Mouse (Mus musculus): ENCODE results near the gene Tbc1d7.

Tbc1d7 gene

GRCm38 (mm10) chr13:43171020-43171710 lies at the start of gene Tbc1d7:
TSS of gene Tbc1d7 (minus strand) at chr13:43171501.
- DNase-seq, result peak; percentile 98

- DNase-seq, result no peak
Measured at GRCm38 (mm10) chr13:43220635-43221034, 49.3 kb upstream of the Tbc1d7 start.

GRCm38 (mm10) chr13:43218764-43219163 lies 47.5 kb upstream of the Tbc1d7 start:
- no peak for DNase-seq

GRCm38 (mm10) chr13:43218284-43218683 lies 47.0 kb upstream of the Tbc1d7 start:
- no peak for DNase-seq

- no peak for DNase-seq
Measured at GRCm38 (mm10) chr13:43217686-43218085, 46.4 kb upstream of the Tbc1d7 start.

- DNase-seq, result no peak
Measured at GRCm38 (mm10) chr13:43217059-43217458, 45.8 kb upstream of the Tbc1d7 start.

- DNase-seq, result no peak
Measured at GRCm38 (mm10) chr13:43215994-43216706, 44.8 kb upstream of the Tbc1d7 start.

- DNase-seq, result peak; percentile 34
Measured at GRCm38 (mm10) chr13:43215144-43215993, 44.1 kb upstream of the Tbc1d7 start.

- DNase-seq, result no peak
Measured at GRCm38 (mm10) chr13:43212338-43212737, 41.0 kb upstream of the Tbc1d7 start.

- DNase-seq, result no peak
Measured at GRCm38 (mm10) chr13:43210956-43211355, 39.7 kb upstream of the Tbc1d7 start.

- DNase-seq, result no peak
Measured at GRCm38 (mm10) chr13:43209560-43209959, 38.3 kb upstream of the Tbc1d7 start.

GRCm38 (mm10) chr13:43208914-43209439 lies 37.7 kb upstream of the Tbc1d7 start:
- peak; percentile 33 for DNase-seq

GRCm38 (mm10) chr13:43206118-43206683 lies 34.9 kb upstream of the Tbc1d7 start:
- DNase-seq, result no peak

GRCm38 (mm10) chr13:43203641-43204040 lies 32.3 kb upstream of the Tbc1d7 start:
- no peak for DNase-seq

- no peak for DNase-seq
Measured at GRCm38 (mm10) chr13:43203234-43203633, 31.9 kb upstream of the Tbc1d7 start.

- no peak for DNase-seq
Measured at GRCm38 (mm10) chr13:43202351-43202750, 31.1 kb upstream of the Tbc1d7 start.

- DNase-seq, result peak; percentile 75
Measured at GRCm38 (mm10) chr13:43201033-43201432, 29.7 kb upstream of the Tbc1d7 start.

- DNase-seq, result no peak
Measured at GRCm38 (mm10) chr13:43200473-43200872, 29.2 kb upstream of the Tbc1d7 start.

- DNase-seq, result peak; percentile 56
Measured at GRCm38 (mm10) chr13:43199749-43200148, 28.4 kb upstream of the Tbc1d7 start.

- DNase-seq, result no peak
Measured at GRCm38 (mm10) chr13:43199282-43199681, 28.0 kb upstream of the Tbc1d7 start.

GRCm38 (mm10) chr13:43197187-43197586 lies 25.9 kb upstream of the Tbc1d7 start:
- DNase-seq, result no peak

- no peak for DNase-seq
Measured at GRCm38 (mm10) chr13:43196000-43196399, 24.7 kb upstream of the Tbc1d7 start.

- no peak for DNase-seq
Measured at GRCm38 (mm10) chr13:43193932-43194331, 22.6 kb upstream of the Tbc1d7 start.
